Mouse (Mus musculus) forebrain, embryonic 15.5 days (tissue): Measurements from ENCODE around the gene 1110017D15Rik. TPM values are rescaled to one million over a fixed set of nuclear protein-coding genes. Genes with fewer than 3 reads are reported as not detected.

Experiments
- ATAC-seq: fragments of 200-750 bp; cut with Nextera tagmentation; replicated peaks from 2 replicates; pipeline ENCODE4 v1.8.0; 2017; ENCODE audit warnings: mild to moderate bottlenecking, moderate TSS enrichment, moderate library complexity
- H3K27ac ChIP-seq: fragments of 300-500 bp; sonication (generic); replicated peaks from 2 replicates; pipeline ENCODE4 v1.5.1; 2015; ENCODE audit warnings: mild to moderate bottlenecking, inconsistent platforms
- H3K27me3 ChIP-seq: fragments of 300-500 bp; sonication (generic); 2 replicates; pipeline ENCODE4 v1.6.1; 2015; ENCODE audit warnings: inconsistent platforms
- H3K36me3 ChIP-seq: fragments of 300-500 bp; sonication (generic); 2 replicates; pipeline ENCODE4 v1.6.1; 2015; ENCODE audit warnings: mild to moderate bottlenecking, inconsistent platforms
- H3K4me1 ChIP-seq: fragments of 300-500 bp; sonication (generic); 2 replicates; pipeline ENCODE4 v1.6.1; 2015; ENCODE audit warnings: inconsistent platforms
- H3K4me2 ChIP-seq: fragments of 300-500 bp; sonication (generic); replicated peaks from 2 replicates; pipeline ENCODE4 v1.6.1; 2015; ENCODE audit warnings: mild to moderate bottlenecking, inconsistent platforms
- H3K4me3 ChIP-seq: fragments of 300-500 bp; sonication (generic); 2 replicates; pipeline ENCODE4 v1.5.1; 2015; ENCODE audit warnings: mild to moderate bottlenecking, inconsistent platforms
- H3K9ac ChIP-seq: fragments of 300-500 bp; sonication (generic); replicated peaks from 2 replicates; pipeline ENCODE4 v1.6.1; 2015; ENCODE audit warnings: mild to moderate bottlenecking, inconsistent platforms
- H3K9me3 ChIP-seq: fragments of 300-500 bp; sonication (generic); 2 replicates; pipeline ENCODE4 v1.6.1; 2016; ENCODE audit warnings: inconsistent platforms
- WGBS: fragments of 180-500 bp; shearing (Covaris S2); methylation state at CpG from one replicate; pipeline ENCODE4 v1.1.7; 2015; ENCODE audit warnings: mixed read lengths; 5-methylcytosine and 5-hydroxymethylcytosine counted together
- polyA plus RNA-seq: library from polyadenylated mRNA; unstranded; fragments of >200 nt; fragmentation: Nextera tagmentation; extraction: Ambion mirVana; gene quantifications from 2 replicates; pipeline ENCODE4 v1.2.1, GENCODE M21; 2015

The 1110017D15Rik gene
- polyA plus RNA-seq, 1 experiment from 2014 or later = 15.7 TPM

GRCm38 (mm10) chr4:41497995-41498845 lies 18.9 kb downstream of the 1110017D15Rik start:
- Histone ChIP-seq H3K9me3 (no peaks in the 10 kb centered on the region), H3K4me3 (peak overlapping the region; percentile 35), H3K4me2 (peak overlapping the region; percentile 62), H3K4me1 (peaks cover 46% of the 10 kb centered on the region), H3K36me3 (no peaks in the 10 kb centered on the region), H3K27me3 (peaks cover 53% of the 10 kb centered on the region), H3K27ac (no peak overlapping the region), H3K9ac (peak overlapping the region; percentile 35; the same call in 1 of the 2 replicates)
- ATAC-seq = no peak
- 13% methylated on average over 72 of the region's 72 CpGs for WGBS

GRCm38 (mm10) chr4:41497579-41497978 lies 19.6 kb downstream of the 1110017D15Rik start:
- 5% methylated on average over 34 of the region's 34 CpGs for WGBS
- peaks cover 40% of the 10 kb centered on the region for H3K4me1 ChIP-seq
- no peak overlapping the region for H3K27ac ChIP-seq
- H3K9me3 ChIP-seq = no peaks in the 10 kb centered on the region
- H3K4me3 ChIP-seq = peak overlapping the region; percentile 35
- peak overlapping the region; percentile 62 for H3K4me2 ChIP-seq
- 0 out of 2 replicates have a peak, but pooled peaks have one; percentile 17 for ATAC-seq
- no peaks in the 10 kb centered on the region for H3K36me3 ChIP-seq
- peaks cover 53% of the 10 kb centered on the region for H3K27me3 ChIP-seq
- H3K9ac ChIP-seq = peak overlapping the region; percentile 35; the same call in 1 of the 2 replicates

GRCm38 (mm10) chr4:41497046-41497445 lies 20.1 kb downstream of the 1110017D15Rik start:
- Histone ChIP-seq H3K36me3 (no peaks in the 10 kb centered on the region), H3K4me2 (0 out of 2 replicates have a peak overlapping the region, but pooled peaks have one; percentile 62), H3K9me3 (no peaks in the 10 kb centered on the region), H3K4me3 (no peak overlapping the region), H3K9ac (no peak overlapping the region), H3K4me1 (peaks cover 35% of the 10 kb centered on the region), H3K27me3 (peaks cover 50% of the 10 kb centered on the region), H3K27ac (no peak overlapping the region)
- ATAC-seq = no peak
- WGBS = 60% methylated on average over 5 of the region's 5 CpGs

- Histone ChIP-seq H3K4me2 (no peak overlapping the region), H3K4me3 (no peak overlapping the region), H3K9me3 (no peaks in the 10 kb centered on the region), H3K4me1 (peaks cover 34% of the 10 kb centered on the region), H3K36me3 (no peaks in the 10 kb centered on the region), H3K9ac (no peak overlapping the region), H3K27me3 (peaks cover 41% of the 10 kb centered on the region), H3K27ac (0 out of 2 replicates have a peak overlapping the region, but pooled peaks have one; percentile 38)
- 34% methylated on average over 11 of the region's 11 CpGs for WGBS
- ATAC-seq = peak; percentile 69
Observed at GRCm38 (mm10) chr4:41495850-41496249, 21.3 kb downstream of the 1110017D15Rik start.

GRCm38 (mm10) chr4:41495076-41495475 lies 22.1 kb downstream of the 1110017D15Rik start:
- Histone ChIP-seq H3K27me3 (peaks cover 34% of the 10 kb centered on the region), H3K36me3 (no peaks in the 10 kb centered on the region), H3K9me3 (no peaks in the 10 kb centered on the region), H3K4me2 (no peak overlapping the region), H3K9ac (no peak overlapping the region), H3K4me3 (no peak overlapping the region), H3K27ac (no peak overlapping the region), H3K4me1 (peaks cover 34% of the 10 kb centered on the region)
- no peak for ATAC-seq
- 79% methylated on average over 4 of the region's 4 CpGs for WGBS

- Histone ChIP-seq H3K9ac (no peak overlapping the region), H3K27ac (no peak overlapping the region), H3K4me1 (peaks cover 34% of the 10 kb centered on the region), H3K27me3 (peaks cover 27% of the 10 kb centered on the region), H3K4me2 (no peak overlapping the region), H3K4me3 (no peak overlapping the region), H3K36me3 (no peaks in the 10 kb centered on the region), H3K9me3 (no peaks in the 10 kb centered on the region)
- WGBS = 46% methylated on average over 3 of the region's 3 CpGs
- ATAC-seq = no peak
Observed at GRCm38 (mm10) chr4:41494378-41494777, 22.8 kb downstream of the 1110017D15Rik start.

- no peak overlapping the region for H3K4me2 ChIP-seq
- no peak overlapping the region for H3K4me3 ChIP-seq
- peaks cover 23% of the 10 kb centered on the region for H3K27me3 ChIP-seq
- ATAC-seq = no peak
- H3K36me3 ChIP-seq = no peaks in the 10 kb centered on the region
- WGBS = 82% methylated on average over 3 of the region's 3 CpGs
- no peak overlapping the region for H3K9ac ChIP-seq
- H3K9me3 ChIP-seq = no peaks in the 10 kb centered on the region
- H3K4me1 ChIP-seq = peaks cover 28% of the 10 kb centered on the region
- no peak overlapping the region for H3K27ac ChIP-seq
Observed at GRCm38 (mm10) chr4:41493464-41494116, 23.5 kb downstream of the 1110017D15Rik start.

GRCm38 (mm10) chr4:41492951-41493350 lies 24.2 kb downstream of the 1110017D15Rik start:
- no peaks in the 10 kb centered on the region for H3K36me3 ChIP-seq
- no peak overlapping the region for H3K27ac ChIP-seq
- H3K4me3 ChIP-seq = no peak overlapping the region
- H3K27me3 ChIP-seq = peaks cover 17% of the 10 kb centered on the region
- WGBS = 82% methylated on average over 7 of the region's 7 CpGs
- H3K4me1 ChIP-seq = peaks cover 21% of the 10 kb centered on the region
- H3K4me2 ChIP-seq = no peak overlapping the region
- no peak overlapping the region for H3K9ac ChIP-seq
- H3K9me3 ChIP-seq = no peaks in the 10 kb centered on the region
- ATAC-seq = no peak

GRCm38 (mm10) chr4:41481601-41482017 lies 35.5 kb downstream of the 1110017D15Rik start:
- Histone ChIP-seq H3K4me2 (no peak overlapping the region), H3K27me3 (no peaks in the 10 kb centered on the region), H3K9ac (no peak overlapping the region), H3K9me3 (no peaks in the 10 kb centered on the region), H3K4me3 (no peak overlapping the region), H3K4me1 (peaks cover 6% of the 10 kb centered on the region; the same call in 1 of the 2 replicates), H3K27ac (no peak overlapping the region), H3K36me3 (peaks cover 4% of the 10 kb centered on the region; the same call in 1 of the 2 replicates)
- WGBS = 45% methylated on average over 6 of the region's 6 CpGs
- no peak for ATAC-seq

- H3K36me3 ChIP-seq = peaks cover 4% of the 10 kb centered on the region; the same call in 1 of the 2 replicates
- no peak for ATAC-seq
- H3K27ac ChIP-seq = no peak overlapping the region
- H3K4me2 ChIP-seq = no peak overlapping the region
- H3K9me3 ChIP-seq = no peaks in the 10 kb centered on the region
- no peaks in the 10 kb centered on the region for H3K27me3 ChIP-seq
- no peak overlapping the region for H3K4me3 ChIP-seq
- H3K4me1 ChIP-seq = peaks cover 6% of the 10 kb centered on the region; the same call in 1 of the 2 replicates
- 81% methylated on average over 8 of the region's 8 CpGs for WGBS
- H3K9ac ChIP-seq = no peak overlapping the region
Observed at GRCm38 (mm10) chr4:41480254-41480653, 36.9 kb downstream of the 1110017D15Rik start.

- no peak overlapping the region for H3K4me3 ChIP-seq
- WGBS = 65% methylated on average over 1 of the region's 1 CpGs
- H3K4me2 ChIP-seq = no peak overlapping the region
- H3K9me3 ChIP-seq = no peaks in the 10 kb centered on the region
- peaks cover 4% of the 10 kb centered on the region; the same call in 1 of the 2 replicates for H3K36me3 ChIP-seq
- ATAC-seq = no peak
- no peak overlapping the region for H3K27ac ChIP-seq
- peaks cover 6% of the 10 kb centered on the region; the same call in 1 of the 2 replicates for H3K4me1 ChIP-seq
- no peak overlapping the region for H3K9ac ChIP-seq
- H3K27me3 ChIP-seq = no peaks in the 10 kb centered on the region
Observed at GRCm38 (mm10) chr4:41479456-41479804, 37.7 kb downstream of the 1110017D15Rik start.
